Mouse (Mus musculus) retina, embryonic 14.5 days (tissue): ENCODE results near the gene Jup.

Source experiments
- DNase-seq: peaks from one replicate; pipeline ENCODE4 v3.0.0-alpha.2; 2015; ENCODE audit warnings: low spot score

The Jup gene

GRCm38 (mm10) chr11:100408076-100408834, 10.7 kb upstream of the Jup start:
- peak; percentile 82 for DNase-seq

GRCm38 (mm10) chr11:100406995-100407705, 9.6 kb upstream of the Jup start:
- no peak for DNase-seq

- DNase-seq = no peak
Measured at GRCm38 (mm10) chr11:100406273-100406672, 8.7 kb upstream of the Jup start.

GRCm38 (mm10) chr11:100404456-100405074, 7.0 kb upstream of the Jup start:
- DNase-seq = no peak

- DNase-seq = peak; percentile 66
Measured at GRCm38 (mm10) chr11:100403445-100404134, 6.0 kb upstream of the Jup start.

- DNase-seq = no peak
Measured at GRCm38 (mm10) chr11:100402682-100403081, 5.1 kb upstream of the Jup start.

GRCm38 (mm10) chr11:100402240-100402639, 4.7 kb upstream of the Jup start:
- DNase-seq = no peak

- no peak for DNase-seq
Measured at GRCm38 (mm10) chr11:100400842-100401241, 3.3 kb upstream of the Jup start.

GRCm38 (mm10) chr11:100399727-100400538, 2.4 kb upstream of the Jup start:
- DNase-seq = no peak

GRCm38 (mm10) chr11:100399320-100399719, 1.8 kb upstream of the Jup start:
- no peak for DNase-seq

GRCm38 (mm10) chr11:100398517-100398916, 954 bp upstream of the Jup start:
- no peak for DNase-seq

- DNase-seq = no peak
Measured at GRCm38 (mm10) chr11:100396886-100397599, 520 bp downstream of the Jup start.

- DNase-seq = no peak
Measured at GRCm38 (mm10) chr11:100395861-100396631, 1.5 kb downstream of the Jup start.

GRCm38 (mm10) chr11:100395200-100395599, 2.4 kb downstream of the Jup start:
- DNase-seq = no peak

- no peak for DNase-seq
Measured at GRCm38 (mm10) chr11:100394353-100395074, 3.0 kb downstream of the Jup start.

GRCm38 (mm10) chr11:100393733-100394132, 3.8 kb downstream of the Jup start:
- no peak for DNase-seq

GRCm38 (mm10) chr11:100392958-100393357, 4.6 kb downstream of the Jup start:
- no peak for DNase-seq

GRCm38 (mm10) chr11:100391884-100392345, 5.6 kb downstream of the Jup start:
- no peak for DNase-seq
